Mouse (Mus musculus) testis, adult 2 months (tissue): ENCODE results near the gene Itga3.

Source experiments
- CTCF ChIP-seq: fragments of 200-500 bp; IDR thresholded peaks from 2 replicates; pipeline ENCODE4 v1.5.1; 2012; ENCODE audit warnings: low read depth, mild to moderate bottlenecking, inconsistent platforms, low read length, moderate library complexity; ENCODE audit not compliant: control insufficient read depth, insufficient read depth, insufficient replicate concordance
- POLR2A ChIP-seq: fragments of 200-500 bp; IDR thresholded peaks from 2 replicates; pipeline ENCODE4 v1.6.1; 2012; ENCODE audit warnings: low read depth, mild to moderate bottlenecking, inconsistent platforms, low read length, moderate library complexity; ENCODE audit not compliant: control insufficient read depth

DNA sequence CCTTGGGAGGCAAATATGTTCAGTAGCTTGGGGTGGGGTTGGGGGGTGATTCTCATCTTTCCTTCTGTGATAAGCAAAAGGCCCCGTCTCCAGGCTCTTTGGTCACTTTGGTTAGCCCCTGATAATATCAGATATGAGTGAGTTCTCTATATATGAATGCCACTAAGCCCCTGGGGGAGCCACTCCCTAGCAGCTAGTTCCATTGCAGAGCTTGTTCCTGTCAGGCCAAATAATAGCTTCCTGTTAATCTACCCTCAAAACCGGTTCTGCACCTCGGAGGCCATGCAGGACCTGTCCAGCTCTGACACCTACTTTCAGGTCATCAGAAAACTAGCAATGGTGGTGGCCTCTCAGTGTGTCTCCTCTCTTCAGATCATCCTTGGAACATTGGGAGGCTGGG, 69.2 kb downstream of the Itga3 start:
- no peak for TF ChIP-seq CTCF
- TF ChIP-seq POLR2A = no peak
